9 mouse cellular contexts compared by ENCODE assay signal in the genomic region with DNA sequence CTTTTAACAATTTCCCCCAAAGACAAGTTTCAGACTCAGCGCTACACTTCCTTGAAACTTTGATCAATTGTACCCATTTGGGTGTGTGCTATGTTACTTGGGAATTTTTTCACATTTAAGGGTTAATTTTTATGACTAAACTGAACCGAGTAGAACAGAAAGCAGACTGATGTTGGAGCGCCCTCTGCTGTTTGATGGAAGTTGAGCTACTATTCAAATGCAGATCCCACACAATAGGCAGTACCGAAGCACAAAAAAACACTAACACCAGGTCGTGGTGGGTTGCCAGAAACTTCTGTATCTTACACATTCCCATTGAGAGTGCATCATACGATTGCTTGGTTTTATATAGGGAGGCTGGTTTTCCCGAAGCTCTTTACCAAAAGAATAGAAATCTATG.
DNase-seq lines count a peak whose midpoint lies in the region; ATAC-seq and TF ChIP-seq lines count a peak whose summit lies in the region.
"Had no signal": no experiment of that assay in that cellular context is flagged by ENCODE, and none has a peak within 500 bp of the region (broad histone marks: within the 10 kb centered on the region; RNA-seq: fewer than 3 reads in every experiment).

No protein-coding gene starts in this region.

- DNase-seq in A20 (ENCODE audit: low read depth, low spot score), result peak; percentile 69
- DNase-seq in T-cell, adult 2 months (ENCODE audit: low spot score), result peak; percentile 15
- DNase-seq in gastrocnemius, postnatal 4 days (ENCODE audit: low spot score in 2 of 2), result peak; percentile 32 to 64
- DNase-seq in kidney, postnatal 25 days, result peak; percentile 60 to 82
- DNase-seq in liver, embryonic 14.5 days (ENCODE audit: low read depth in 3 of 3, low spot score in 3 of 3), result peak in 1 of 3 experiments; percentile 15
- DNase-seq in ovary, postnatal 10 days (ENCODE audit: low spot score), result peak; percentile 20
- DNase-seq in spleen, adult 12 weeks (ENCODE audit: low spot score), result no peak

- WGBS in liver, embryonic 14.5 days (ENCODE audit: insufficient replicate concordance), result 7% methylated on average over 7 of the region's 7 CpGs

- no peaks in the 10 kb centered on the region for H3K9me3 ChIP-seq in liver, embryonic 14.5 days (ENCODE audit: control insufficient read depth, low read length)

- no peak for TF ChIP-seq EP300 in liver, embryonic 14.5 days (IDR thresholded peaks at IDR 0.05; ENCODE audit: low read depth)

- H3K27ac ChIP-seq in liver, embryonic 14.5 days, result no peak overlapping the region

- H3K27me3 ChIP-seq in liver, embryonic 14.5 days (ENCODE audit: control insufficient read depth, insufficient read depth, low read length), result no peaks in the 10 kb centered on the region

- no peak overlapping the region for H3K4me2 ChIP-seq in liver, embryonic 14.5 days (ENCODE audit: low read depth)

- no peak overlapping the region for H3K4me3 ChIP-seq in liver, embryonic 14.5 days (ENCODE audit: insufficient read depth in 1 of 2, low read depth in 2 of 2, low read length in 2 of 2)
- H3K4me3 ChIP-seq: erythroblast, embryonic 14.5 days had no signal

- H3K9ac ChIP-seq in liver, embryonic 14.5 days (replicated peaks), result no peak overlapping the region

- peak; percentile 57 for TF ChIP-seq CTCF in liver, embryonic 14.5 days (IDR thresholded peaks at IDR 0.05; ENCODE audit: low read depth)

- H3K36me3 ChIP-seq in liver, embryonic 14.5 days (replicated peaks; ENCODE audit: control insufficient read depth, insufficient read depth, low read depth), result no peaks in the 10 kb centered on the region

- ATAC-seq in common myeloid progenitor, adult 5-6 weeks (replicated peaks; ENCODE audit: low read depth, poor library complexity, severe bottlenecking), result peak; percentile 85
- no peak for ATAC-seq in liver, embryonic 14.5 days (ENCODE audit: insufficient read depth)

- no peaks in the 10 kb centered on the region for H3K4me1 ChIP-seq in liver, embryonic 14.5 days (replicated peaks; ENCODE audit: control insufficient read depth in 2 of 2, insufficient read depth in 2 of 2, low read length in 1 of 2)
